Mouse (Mus musculus) liver, embryonic 12.5 days (tissue): ENCODE results near the gene Gtf3c4. TPM values are rescaled to one million over a fixed set of nuclear protein-coding genes. Genes with fewer than 3 reads are reported as not detected.

Source experiments
- ATAC-seq: fragments of 200-750 bp; cut with Nextera tagmentation; 2 replicates; pipeline ENCODE4 v1.8.0; 2017; ENCODE audit warnings: moderate number of reproducible peaks, mild to moderate bottlenecking, moderate library complexity
- H3K27ac ChIP-seq: fragments of 300-500 bp; sonication (generic); 2 replicates; pipeline ENCODE4 v1.5.1; 2016; ENCODE audit warnings: mild to moderate bottlenecking
- H3K27me3 ChIP-seq: fragments of 300-500 bp; sonication (generic); replicated peaks from 2 replicates; pipeline ENCODE4 v1.6.1; 2016; ENCODE audit warnings: mild to moderate bottlenecking, moderate library complexity
- H3K36me3 ChIP-seq: fragments of 300-500 bp; sonication (generic); 2 replicates; pipeline ENCODE4 v1.6.1; 2016; ENCODE audit warnings: mild to moderate bottlenecking, moderate library complexity
- H3K4me1 ChIP-seq: fragments of 300-500 bp; sonication (generic); 2 replicates; pipeline ENCODE4 v1.6.1; 2016
- H3K4me2 ChIP-seq: fragments of 300-500 bp; sonication (generic); 2 replicates; pipeline ENCODE4 v1.6.1; 2016; ENCODE audit warnings: mild to moderate bottlenecking, moderate library complexity
- H3K4me3 ChIP-seq: fragments of 300-500 bp; sonication (generic); 2 replicates; pipeline ENCODE4 v1.5.1; 2016; ENCODE audit warnings: mild to moderate bottlenecking, moderate library complexity
- H3K9ac ChIP-seq: fragments of 300-500 bp; sonication (generic); 2 replicates; pipeline ENCODE4 v1.6.1; 2016; ENCODE audit warnings: mild to moderate bottlenecking, moderate library complexity
- H3K9me3 ChIP-seq: fragments of 300-500 bp; sonication (generic); replicated peaks from 2 replicates; pipeline ENCODE4 v1.6.1; 2016; ENCODE audit warnings: mild to moderate bottlenecking, moderate library complexity
- WGBS: fragments of 180-500 bp; shearing (Covaris S2); methylation state at CpG from one replicate; pipeline ENCODE4 v1.1.7; 2016; ENCODE audit not compliant: insufficient replicate concordance; 5-methylcytosine and 5-hydroxymethylcytosine counted together
- polyA plus RNA-seq: library from polyadenylated mRNA; unstranded; fragments of >200 nt; fragmentation: Nextera tagmentation; extraction: Ambion mirVana; gene quantifications from 2 replicates; pipeline ENCODE4 v1.2.1, GENCODE M21; 2016

Gene Gtf3c4
- polyA plus RNA-seq, 1 experiment from 2014 or later, result 13.2 TPM

GRCm38 (mm10) chr2:28848879-28849278 lies 8.7 kb upstream of the Gtf3c4 start:
- H3K4me1 ChIP-seq, result 0 out of 2 replicates have a peak, but pooled peaks cover 5% of the 10 kb centered on the region
- no peak overlapping the region for H3K4me2 ChIP-seq
- no peak overlapping the region for H3K9ac ChIP-seq
- 74% methylated on average over 2 of the region's 2 CpGs for WGBS
- H3K27ac ChIP-seq, result no peak overlapping the region
- H3K36me3 ChIP-seq, result peaks cover 92% of the 10 kb centered on the region
- H3K9me3 ChIP-seq, result no peaks in the 10 kb centered on the region
- no peak overlapping the region for H3K4me3 ChIP-seq
- H3K27me3 ChIP-seq, result no peaks in the 10 kb centered on the region
- no peak for ATAC-seq

- H3K4me3 ChIP-seq, result peak overlapping the region; percentile 83; the same call in 1 of the 2 replicates
- no peak for ATAC-seq
Observed at GRCm38 (mm10) chr2:28842042-28842441, 1.9 kb upstream of the Gtf3c4 start.

GRCm38 (mm10) chr2:28839501-28840221 lies 499 bp downstream of the Gtf3c4 start:
- no peaks in the 10 kb centered on the region for H3K27me3 ChIP-seq
- H3K9ac ChIP-seq, result peak overlapping the region; percentile 86
- 0% methylated on average over 53 of the region's 53 CpGs for WGBS
- H3K36me3 ChIP-seq, result peaks cover 33% of the 10 kb centered on the region
- peak overlapping the region; percentile 87 for H3K27ac ChIP-seq
- no peaks in the 10 kb centered on the region for H3K9me3 ChIP-seq
- peaks cover 57% of the 10 kb centered on the region for H3K4me1 ChIP-seq
- peak overlapping the region; percentile 83 for H3K4me3 ChIP-seq
- peak overlapping the region; percentile 97 for H3K4me2 ChIP-seq
- ATAC-seq, result peak; percentile 70

More at GRCm38 (mm10) chr2:28842042-28842441, 1.9 kb upstream of the Gtf3c4 start:
- Histone ChIP-seq H3K4me1 (peaks cover 48% of the 10 kb centered on the region), H3K27ac (no peak overlapping the region), H3K9ac (peak overlapping the region; percentile 86; the same call in 1 of the 2 replicates), H3K4me2 (peak overlapping the region; percentile 97), H3K27me3 (no peaks in the 10 kb centered on the region), H3K9me3 (no peaks in the 10 kb centered on the region), H3K36me3 (peaks cover 42% of the 10 kb centered on the region)
- 44% methylated on average over 3 of the region's 3 CpGs for WGBS

- 70% methylated on average over 3 of the region's 3 CpGs for WGBS
- Histone ChIP-seq H3K27me3 (no peaks in the 10 kb centered on the region), H3K4me3 (no peak overlapping the region), H3K27ac (no peak overlapping the region), H3K4me1 (peaks cover 40% of the 10 kb centered on the region), H3K9me3 (no peaks in the 10 kb centered on the region), H3K9ac (no peak overlapping the region; the same call in 1 of the 2 replicates), H3K36me3 (peaks cover 52% of the 10 kb centered on the region), H3K4me2 (no peak overlapping the region)
- ATAC-seq, result no peak
Observed at GRCm38 (mm10) chr2:28836181-28836940, 3.8 kb downstream of the Gtf3c4 start.

- Histone ChIP-seq H3K4me3 (no peak overlapping the region), H3K4me2 (no peak overlapping the region), H3K27ac (no peak overlapping the region), H3K27me3 (no peaks in the 10 kb centered on the region), H3K36me3 (peaks cover 99% of the 10 kb centered on the region), H3K4me1 (no peaks in the 10 kb centered on the region), H3K9ac (0 out of 2 replicates have a peak overlapping the region, but pooled peaks have one; percentile 27), H3K9me3 (no peaks in the 10 kb centered on the region)
- no peak for ATAC-seq
- 60% methylated on average over 4 of the region's 4 CpGs for WGBS
Observed at GRCm38 (mm10) chr2:28829265-28829664, 10.9 kb downstream of the Gtf3c4 start.

GRCm38 (mm10) chr2:28818866-28819265 lies 21.3 kb downstream of the Gtf3c4 start:
- Histone ChIP-seq H3K27me3 (no peaks in the 10 kb centered on the region), H3K4me2 (no peak overlapping the region), H3K36me3 (peaks cover 19% of the 10 kb centered on the region), H3K4me1 (no peaks in the 10 kb centered on the region), H3K4me3 (no peak overlapping the region), H3K9ac (no peak overlapping the region), H3K27ac (no peak overlapping the region), H3K9me3 (no peaks in the 10 kb centered on the region)
- ATAC-seq, result no peak
- 68% methylated on average over 4 of the region's 4 CpGs for WGBS

- Histone ChIP-seq H3K4me1 (no peaks in the 10 kb centered on the region), H3K9ac (no peak overlapping the region), H3K9me3 (no peaks in the 10 kb centered on the region), H3K4me2 (no peak overlapping the region), H3K27ac (no peak overlapping the region), H3K27me3 (no peaks in the 10 kb centered on the region; the same call in 1 of the 2 replicates), H3K4me3 (no peak overlapping the region), H3K36me3 (no peaks in the 10 kb centered on the region)
- no peak for ATAC-seq
- 53% methylated on average over 5 of the region's 5 CpGs for WGBS
Observed at GRCm38 (mm10) chr2:28810260-28811013, 29.7 kb downstream of the Gtf3c4 start.

GRCm38 (mm10) chr2:28808841-28809240 lies 31.3 kb downstream of the Gtf3c4 start:
- H3K9ac ChIP-seq, result no peak overlapping the region
- no peaks in the 10 kb centered on the region; the same call in 1 of the 2 replicates for H3K27me3 ChIP-seq
- H3K27ac ChIP-seq, result no peak overlapping the region
- no peak for ATAC-seq
- 59% methylated on average over 6 of the region's 6 CpGs for WGBS
- no peak overlapping the region for H3K4me3 ChIP-seq
- H3K9me3 ChIP-seq, result no peaks in the 10 kb centered on the region
- no peak overlapping the region for H3K4me2 ChIP-seq
- H3K36me3 ChIP-seq, result no peaks in the 10 kb centered on the region
- H3K4me1 ChIP-seq, result no peaks in the 10 kb centered on the region

GRCm38 (mm10) chr2:28803406-28803805 lies 36.8 kb downstream of the Gtf3c4 start:
- H3K9me3 ChIP-seq, result no peaks in the 10 kb centered on the region
- WGBS, result 66% methylated on average over 7 of the region's 7 CpGs
- H3K4me3 ChIP-seq, result no peak overlapping the region
- 0 out of 2 replicates have a peak, but pooled peaks cover 3% of the 10 kb centered on the region for H3K27me3 ChIP-seq
- no peaks in the 10 kb centered on the region for H3K4me1 ChIP-seq
- no peak for ATAC-seq
- H3K27ac ChIP-seq, result no peak overlapping the region
- H3K36me3 ChIP-seq, result no peaks in the 10 kb centered on the region
- H3K4me2 ChIP-seq, result no peak overlapping the region
- H3K9ac ChIP-seq, result no peak overlapping the region

- Histone ChIP-seq H3K4me1 (no peaks in the 10 kb centered on the region; the same call in 1 of the 2 replicates), H3K27me3 (0 out of 2 replicates have a peak, but pooled peaks cover 3% of the 10 kb centered on the region), H3K9ac (no peak overlapping the region), H3K4me3 (no peak overlapping the region), H3K36me3 (no peaks in the 10 kb centered on the region), H3K27ac (no peak overlapping the region), H3K4me2 (no peak overlapping the region), H3K9me3 (no peaks in the 10 kb centered on the region)
- 53% methylated on average over 2 of the region's 2 CpGs for WGBS
- no peak for ATAC-seq
Observed at GRCm38 (mm10) chr2:28799575-28799974, 40.6 kb downstream of the Gtf3c4 start.

- H3K9ac ChIP-seq, result no peak overlapping the region
- 0 out of 2 replicates have a peak, but pooled peaks cover 3% of the 10 kb centered on the region for H3K27me3 ChIP-seq
- no peaks in the 10 kb centered on the region for H3K9me3 ChIP-seq
- H3K4me1 ChIP-seq, result no peaks in the 10 kb centered on the region; the same call in 1 of the 2 replicates
- no peak for ATAC-seq
- H3K4me2 ChIP-seq, result no peak overlapping the region
- no peaks in the 10 kb centered on the region for H3K36me3 ChIP-seq
- no peak overlapping the region for H3K4me3 ChIP-seq
- no peak overlapping the region for H3K27ac ChIP-seq
- WGBS, result 24% methylated on average over 3 of the region's 3 CpGs
Observed at GRCm38 (mm10) chr2:28798390-28798789, 41.8 kb downstream of the Gtf3c4 start.
